Mouse (Mus musculus): ENCODE measurements around the gene Tjp2.

DNA sequence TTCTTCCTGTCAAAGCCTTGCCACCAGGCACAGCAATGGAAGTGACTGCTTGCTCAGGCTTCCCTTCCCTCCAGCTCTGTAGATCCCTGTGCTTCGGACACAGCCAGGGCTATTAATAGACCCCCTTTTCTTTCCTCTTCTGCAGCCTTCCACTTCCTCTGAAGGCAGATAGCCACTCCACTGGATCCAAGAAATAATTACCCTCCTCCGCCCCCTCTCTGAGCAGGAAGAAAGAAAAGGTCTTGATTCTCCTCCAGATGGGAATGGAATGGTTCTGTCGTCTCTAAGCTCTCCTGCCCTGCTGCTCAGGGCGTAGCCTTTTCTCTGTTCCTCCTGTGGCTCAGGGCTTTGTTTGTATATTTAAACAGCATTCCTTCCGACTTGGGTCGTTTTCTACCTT lies 27.0 kb upstream of the Tjp2 start:
- no peak for TF ChIP-seq CTCF (IDR thresholded peaks at IDR 0.05; ENCODE audit: low read depth, low read length)
- TF ChIP-seq POLR2A (IDR thresholded peaks at IDR 0.05; ENCODE audit: extremely low read depth, insufficient read depth, low read length), result no peak

Measured in liver, adult 2 months (tissue).